Mouse (Mus musculus): Measurements from ENCODE around the gene Lrrc29. TPM values are rescaled to one million over a fixed set of nuclear protein-coding genes. Genes with fewer than 3 reads are reported as not detected.

The Lrrc29 gene
- polyA plus RNA-seq, 1 experiment from 2014 or later: 1.3 TPM

DNA sequence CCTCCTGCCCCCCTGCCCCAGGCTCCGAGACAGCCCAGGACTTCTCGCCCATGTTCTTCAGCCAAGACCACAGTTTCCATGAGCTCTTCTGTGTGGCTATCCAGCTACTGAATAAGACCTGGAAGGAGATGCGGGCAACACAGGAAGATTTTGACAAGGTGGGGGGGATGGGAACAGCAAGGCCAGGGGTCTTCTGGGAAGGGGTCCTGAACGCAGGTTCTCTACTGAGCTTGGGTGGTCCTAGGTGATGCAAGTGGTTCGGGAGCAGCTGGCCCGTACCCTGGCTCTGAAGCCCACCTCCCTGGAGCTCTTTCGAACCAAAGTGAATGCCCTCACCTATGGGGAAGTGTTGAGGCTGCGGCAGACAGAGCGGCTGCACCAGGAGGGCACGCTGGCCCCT, 17.6 kb downstream of the Lrrc29 start:
- Histone ChIP-seq H3K27me3 (ENCODE audit: control insufficient read depth, insufficient read depth, low read length) (no peaks in the 10 kb centered on the region), H3K27ac (ENCODE audit: low read depth, low read length) (no peak overlapping the region), H3K9ac (ENCODE audit: low read length) (no peak overlapping the region), H3K4me1 (ENCODE audit: control insufficient read depth, insufficient read depth, low read length) (peaks cover 8% of the 10 kb centered on the region; the same call in 1 of the 2 replicates), H3K36me3 (ENCODE audit: control insufficient read depth, insufficient read depth, low read length) (peaks cover 9% of the 10 kb centered on the region), H3K4me2 (ENCODE audit: low read depth) (no peak overlapping the region), H3K9me3 (ENCODE audit: control insufficient read depth, low read length) (no peaks in the 10 kb centered on the region), H3K4me3 (ENCODE audit: low read depth, low read length) (no peak overlapping the region)
- WGBS: 90% methylated on average over 10 of the region's 10 CpGs
- ATAC-seq (ENCODE audit: insufficient read depth, low FRiP score, low TSS enrichment): no peak
- DNase-seq (ENCODE audit: low spot score): peak; percentile 8

DNA sequence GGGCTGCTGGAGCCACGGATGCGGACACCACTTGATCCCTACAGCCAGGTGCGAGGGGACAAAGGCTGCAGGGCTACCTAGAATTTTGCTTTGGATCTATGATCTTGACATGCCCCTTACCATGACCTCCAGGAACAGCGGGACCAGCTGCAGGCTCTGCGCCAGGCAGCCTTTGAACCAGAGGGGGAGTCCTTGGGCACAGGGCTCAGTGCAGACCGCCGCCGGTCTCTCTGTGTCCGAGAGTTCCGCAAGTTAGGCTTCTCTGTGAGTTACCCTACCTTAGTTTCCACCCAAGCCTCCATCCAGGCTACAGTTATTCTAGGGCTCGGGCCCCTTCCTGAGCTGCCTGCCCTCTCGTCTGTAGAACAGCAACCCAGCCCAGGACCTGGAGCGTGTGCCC, 18.4 kb downstream of the Lrrc29 start:
- no peak overlapping the region for H3K4me3 ChIP-seq (ENCODE audit: low read depth, low read length)
- H3K27me3 ChIP-seq (ENCODE audit: control insufficient read depth, insufficient read depth, low read length): no peaks in the 10 kb centered on the region
- H3K4me1 ChIP-seq (ENCODE audit: control insufficient read depth, insufficient read depth, low read length): peaks cover 8% of the 10 kb centered on the region; the same call in 1 of the 2 replicates
- WGBS: 98% methylated on average over 13 of the region's 13 CpGs
- H3K27ac ChIP-seq (ENCODE audit: low read depth, low read length): no peak overlapping the region
- ATAC-seq (ENCODE audit: insufficient read depth, low FRiP score, low TSS enrichment): no peak
- H3K9ac ChIP-seq (ENCODE audit: low read length): no peak overlapping the region
- DNase-seq (ENCODE audit: low spot score): no peak
- no peaks in the 10 kb centered on the region for H3K9me3 ChIP-seq (ENCODE audit: control insufficient read depth, low read length)
- peaks cover 11% of the 10 kb centered on the region for H3K36me3 ChIP-seq (ENCODE audit: control insufficient read depth, insufficient read depth, low read length)
- no peak overlapping the region for H3K4me2 ChIP-seq (ENCODE audit: low read depth)

DNA sequence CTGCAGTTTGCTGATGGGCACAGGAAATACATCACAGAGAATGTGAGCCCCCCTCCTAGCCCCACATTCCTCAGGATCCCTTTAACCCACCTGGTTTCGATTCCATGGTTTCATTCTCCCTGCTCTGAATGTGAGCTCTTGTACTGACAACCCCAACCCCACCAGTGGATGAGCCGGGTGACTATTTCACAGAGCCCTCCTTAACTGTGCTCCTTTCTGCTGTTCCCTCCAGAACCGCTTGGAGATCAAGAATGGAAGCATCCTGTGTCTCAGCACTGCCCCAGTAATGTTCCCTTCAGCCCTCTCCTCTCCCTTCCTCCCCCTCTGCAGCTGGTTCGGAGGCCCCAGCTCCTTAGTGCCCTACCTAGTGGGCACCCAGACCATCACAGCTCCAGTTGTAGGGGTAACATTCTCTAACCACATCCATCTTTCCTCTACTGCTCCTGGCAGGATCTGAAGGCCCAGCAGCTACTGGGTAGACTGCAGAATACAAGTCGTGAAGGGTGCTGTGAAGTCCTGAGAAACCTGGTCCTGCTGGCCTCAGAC, 19.9 kb downstream of the Lrrc29 start:
- no peak for DNase-seq (ENCODE audit: low spot score)
- H3K27ac ChIP-seq (ENCODE audit: low read depth, low read length): no peak overlapping the region
- H3K4me3 ChIP-seq (ENCODE audit: low read depth, low read length): no peak overlapping the region
- ATAC-seq (ENCODE audit: insufficient read depth, low FRiP score, low TSS enrichment): peak; percentile 17
- H3K4me1 ChIP-seq (ENCODE audit: control insufficient read depth, insufficient read depth, low read length): peaks cover 8% of the 10 kb centered on the region; the same call in 1 of the 2 replicates
- H3K27me3 ChIP-seq (ENCODE audit: control insufficient read depth, insufficient read depth, low read length): no peaks in the 10 kb centered on the region
- H3K9me3 ChIP-seq (ENCODE audit: control insufficient read depth, low read length): no peaks in the 10 kb centered on the region
- peak overlapping the region; percentile 32; the same call in 1 of the 2 replicates for H3K4me2 ChIP-seq (ENCODE audit: low read depth)
- H3K9ac ChIP-seq (ENCODE audit: low read length): no peak overlapping the region; the same call in 1 of the 2 replicates
- 48% methylated on average over 5 of the region's 5 CpGs for WGBS
- H3K36me3 ChIP-seq (ENCODE audit: control insufficient read depth, insufficient read depth, low read length): peaks cover 13% of the 10 kb centered on the region

DNA sequence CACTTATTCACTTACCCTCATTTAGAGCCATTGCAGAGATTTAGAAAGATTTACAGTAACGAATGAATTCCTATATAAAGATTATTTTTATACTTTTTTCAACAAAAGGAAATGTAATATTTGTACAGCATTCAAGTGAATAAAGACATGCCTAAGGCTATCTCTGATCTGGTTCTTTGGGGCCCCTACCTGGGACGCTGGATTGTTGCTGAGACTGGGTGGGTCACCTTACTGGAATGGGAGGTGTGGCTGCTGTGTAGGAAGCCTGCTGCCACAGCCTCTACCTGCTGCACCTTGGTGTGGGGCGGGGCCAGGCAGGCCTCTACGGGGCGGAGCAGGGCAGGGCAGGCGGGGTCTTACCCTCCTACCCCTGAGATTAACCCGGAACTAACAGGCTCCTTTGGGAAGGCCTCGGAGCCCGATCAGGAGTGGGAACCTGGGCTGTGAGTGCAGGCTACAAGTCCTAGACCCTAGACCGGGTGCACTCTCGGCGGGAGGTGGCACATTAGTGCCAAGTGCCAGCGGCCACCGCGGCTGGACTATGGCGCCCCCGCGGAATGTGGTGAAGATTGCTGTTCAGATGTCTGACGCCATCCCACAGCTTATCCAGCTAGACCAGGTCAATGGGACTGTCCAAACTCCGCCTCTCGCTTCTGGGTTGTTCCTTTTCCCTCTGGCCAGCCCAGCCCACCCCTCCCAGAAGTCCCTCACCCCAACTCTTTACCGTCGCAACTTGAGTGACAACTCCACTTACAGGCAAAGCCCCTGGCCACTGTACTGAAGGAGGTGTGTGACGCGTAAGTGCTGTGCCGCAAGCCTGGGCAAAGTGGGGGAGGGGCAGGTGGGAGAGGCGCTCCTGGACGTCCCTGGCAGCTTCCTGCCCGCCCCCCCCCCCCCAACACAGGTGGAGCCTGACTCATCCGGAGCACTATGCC, 20.6 kb downstream of the Lrrc29 start, which contains the start of gene Elmo3:
Gene Elmo3 (plus strand): TSS at position 391 of the 935 bp plus-strand sequence.
- peaks cover 17% of the 10 kb centered on the region for H3K36me3 ChIP-seq (ENCODE audit: control insufficient read depth, insufficient read depth, low read length)
- DNase-seq (ENCODE audit: low spot score) (peak; percentile 44), ATAC-seq (ENCODE audit: insufficient read depth, low FRiP score, low TSS enrichment) (peak; percentile 53)
- H3K4me2 ChIP-seq (ENCODE audit: low read depth): peak within 1 kb of the TSS; percentile 32
- peaks cover 8% of the 10 kb centered on the region; the same call in 1 of the 2 replicates for H3K4me1 ChIP-seq (ENCODE audit: control insufficient read depth, insufficient read depth, low read length)
- 6% methylated on average over 28 of the region's 30 CpGs for WGBS
- H3K27ac ChIP-seq (ENCODE audit: low read depth, low read length): no peak within 1 kb of the TSS
- peak within 1 kb of the TSS; percentile 39; the same call in 1 of the 2 replicates for H3K9ac ChIP-seq (ENCODE audit: low read length)
- H3K27me3 ChIP-seq (ENCODE audit: control insufficient read depth, insufficient read depth, low read length): no peaks in the 10 kb centered on the region
- peak within 1 kb of the TSS; percentile 8; the same call in 1 of the 2 replicates for H3K4me3 ChIP-seq (ENCODE audit: low read depth, low read length)
- no peaks in the 10 kb centered on the region for H3K9me3 ChIP-seq (ENCODE audit: control insufficient read depth, low read length)

DNA sequence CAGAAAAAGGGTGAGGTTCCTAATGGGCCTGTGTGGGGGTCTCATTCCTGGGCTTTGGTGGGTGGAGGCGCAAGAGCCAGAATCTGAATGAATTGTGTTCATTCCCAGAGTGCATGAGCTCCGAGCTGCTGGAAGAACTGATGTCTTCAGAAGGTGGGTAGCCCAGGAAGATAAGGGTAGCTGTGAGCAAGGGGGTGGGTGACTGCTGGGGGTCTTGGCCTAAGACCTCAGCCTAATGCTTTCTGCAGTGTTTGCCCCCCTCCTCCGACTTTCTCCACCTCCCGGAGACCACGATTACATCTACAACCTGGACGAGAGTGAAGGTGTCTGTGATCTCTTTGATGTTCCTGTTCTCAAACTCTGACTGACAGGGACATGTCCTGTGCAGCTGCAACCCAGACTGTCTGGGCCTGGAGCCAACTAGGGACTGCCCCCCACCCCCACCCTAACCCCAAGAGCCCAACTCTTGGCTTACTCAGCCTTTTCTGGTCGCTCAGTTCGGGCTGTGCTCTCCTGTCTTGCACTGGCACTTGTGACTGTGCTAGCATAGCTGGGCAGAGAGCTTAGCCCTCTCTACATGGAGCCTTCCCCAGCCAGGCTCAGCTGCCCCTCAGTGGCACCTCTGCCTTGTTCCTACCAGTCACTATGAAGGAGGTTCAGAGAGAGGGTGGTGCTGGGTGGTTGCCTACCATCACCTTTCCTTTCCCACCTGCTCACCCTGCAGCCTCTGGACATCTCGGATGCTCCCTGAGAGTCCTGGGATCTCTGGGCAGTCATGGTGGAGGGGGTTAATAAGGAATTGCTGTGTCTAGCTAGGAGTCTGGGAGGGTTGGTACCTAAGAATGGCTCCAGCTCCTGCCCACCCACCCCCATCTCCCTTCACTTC, 21.5 kb downstream of the Lrrc29 start:
- H3K27me3 ChIP-seq (ENCODE audit: control insufficient read depth, insufficient read depth, low read length): no peaks in the 10 kb centered on the region
- peaks cover 20% of the 10 kb centered on the region for H3K36me3 ChIP-seq (ENCODE audit: control insufficient read depth, insufficient read depth, low read length)
- no peak overlapping the region for H3K4me2 ChIP-seq (ENCODE audit: low read depth)
- H3K9ac ChIP-seq (ENCODE audit: low read length): no peak overlapping the region
- no peak overlapping the region for H3K27ac ChIP-seq (ENCODE audit: low read depth, low read length)
- 0 out of 2 replicates have a peak, but pooled peaks have one; percentile 6 for ATAC-seq (ENCODE audit: insufficient read depth, low FRiP score, low TSS enrichment)
- peaks cover 8% of the 10 kb centered on the region; the same call in 1 of the 2 replicates for H3K4me1 ChIP-seq (ENCODE audit: control insufficient read depth, insufficient read depth, low read length)
- no peaks in the 10 kb centered on the region for H3K9me3 ChIP-seq (ENCODE audit: control insufficient read depth, low read length)
- no peak overlapping the region for H3K4me3 ChIP-seq (ENCODE audit: low read depth, low read length)
- WGBS: 86% methylated on average over 9 of the region's 9 CpGs
- no peak for DNase-seq (ENCODE audit: low spot score)

DNA sequence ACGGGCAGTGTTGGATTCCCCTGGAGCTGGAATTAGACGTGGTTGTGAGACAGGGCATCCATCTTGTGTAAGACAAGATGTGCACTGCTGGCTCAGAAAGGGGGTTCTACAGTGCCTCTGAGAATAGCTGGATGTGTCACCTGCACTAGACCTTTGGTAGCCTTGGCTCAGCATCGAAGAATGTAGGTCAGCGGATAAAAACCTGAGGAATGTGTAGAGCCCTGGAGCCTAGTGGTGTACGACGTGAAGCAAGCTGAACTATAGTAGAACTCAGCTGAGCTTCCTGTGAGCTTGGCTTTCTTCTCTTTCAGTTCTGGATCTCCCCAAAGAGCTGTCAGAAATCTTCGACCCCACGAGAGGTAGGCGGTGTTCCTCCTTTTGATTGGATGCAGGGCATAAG, 22.2 kb downstream of the Lrrc29 start:
- no peak overlapping the region for H3K27ac ChIP-seq (ENCODE audit: low read depth, low read length)
- no peaks in the 10 kb centered on the region for H3K27me3 ChIP-seq (ENCODE audit: control insufficient read depth, insufficient read depth, low read length)
- ATAC-seq (ENCODE audit: insufficient read depth, low FRiP score, low TSS enrichment) (no peak), DNase-seq (ENCODE audit: low spot score) (no peak)
- no peak overlapping the region for H3K4me3 ChIP-seq (ENCODE audit: low read depth, low read length)
- WGBS: 89% methylated on average over 8 of the region's 9 CpGs
- H3K9me3 ChIP-seq (ENCODE audit: control insufficient read depth, low read length): no peaks in the 10 kb centered on the region
- no peak overlapping the region for H3K4me2 ChIP-seq (ENCODE audit: low read depth)
- H3K36me3 ChIP-seq (ENCODE audit: control insufficient read depth, insufficient read depth, low read length): peaks cover 17% of the 10 kb centered on the region
- peaks cover 9% of the 10 kb centered on the region for H3K4me1 ChIP-seq (ENCODE audit: control insufficient read depth, insufficient read depth, low read length)
- H3K9ac ChIP-seq (ENCODE audit: low read length): no peak overlapping the region

DNA sequence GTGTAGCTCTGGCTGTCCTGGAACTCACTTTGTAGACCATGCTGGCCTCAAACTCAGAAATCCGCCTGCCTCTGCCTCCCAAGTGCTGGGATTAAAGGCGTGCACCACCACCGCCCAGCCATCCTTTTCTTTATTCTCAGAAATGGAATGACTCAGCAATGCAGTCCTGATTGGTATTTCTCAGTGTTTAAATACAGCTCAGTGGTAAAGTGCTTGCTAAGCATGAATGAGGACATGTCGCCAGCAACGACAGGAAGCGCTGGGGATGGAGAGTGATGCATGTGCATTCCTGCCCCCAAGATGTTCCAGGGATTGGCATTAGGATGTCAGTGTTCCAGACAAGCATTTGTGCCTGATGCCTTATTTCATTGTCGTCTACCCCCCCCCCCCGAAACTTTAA, 22.7 kb downstream of the Lrrc29 start:
- Histone ChIP-seq H3K9me3 (ENCODE audit: control insufficient read depth, low read length) (no peaks in the 10 kb centered on the region), H3K4me3 (ENCODE audit: low read depth, low read length) (no peak overlapping the region), H3K9ac (ENCODE audit: low read length) (no peak overlapping the region), H3K4me2 (ENCODE audit: low read depth) (no peak overlapping the region), H3K27ac (ENCODE audit: low read depth, low read length) (no peak overlapping the region), H3K4me1 (ENCODE audit: control insufficient read depth, insufficient read depth, low read length) (peaks cover 14% of the 10 kb centered on the region), H3K36me3 (ENCODE audit: control insufficient read depth, insufficient read depth, low read length) (peaks cover 14% of the 10 kb centered on the region), H3K27me3 (ENCODE audit: control insufficient read depth, insufficient read depth, low read length) (no peaks in the 10 kb centered on the region)
- WGBS: 89% methylated on average over 8 of the region's 8 CpGs
- DNase-seq (ENCODE audit: low spot score) (no peak), ATAC-seq (ENCODE audit: insufficient read depth, low FRiP score, low TSS enrichment) (no peak)

DNA sequence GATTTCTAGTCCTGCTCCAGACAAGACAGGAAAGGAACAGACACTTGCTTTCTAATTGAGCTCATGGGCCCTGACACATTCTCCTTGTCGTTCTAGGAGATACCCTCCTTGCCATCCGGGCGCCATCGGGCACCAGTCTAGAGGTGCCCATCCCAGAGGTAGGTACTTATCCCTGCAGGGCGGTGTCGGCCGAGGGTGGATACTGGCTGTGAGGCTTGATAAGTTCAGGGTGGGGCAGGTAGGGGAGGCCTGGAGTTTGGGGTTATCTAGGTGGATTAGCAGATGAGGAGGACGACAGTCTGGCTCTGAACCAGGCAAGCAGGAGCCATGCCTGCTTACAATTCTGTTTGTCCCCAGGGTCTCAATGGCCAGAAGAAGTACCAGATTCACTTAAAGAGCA, 26.1 kb downstream of the Lrrc29 start:
- WGBS: 94% methylated on average over 8 of the region's 8 CpGs
- no peak for DNase-seq (ENCODE audit: low spot score)

More for the DNA sequence above, 26.1 kb downstream of the Lrrc29 start:
- Histone ChIP-seq H3K27me3 (ENCODE audit: control insufficient read depth, insufficient read depth, low read length) (no peaks in the 10 kb centered on the region), H3K4me3 (ENCODE audit: low read depth, low read length) (no peak overlapping the region), H3K27ac (ENCODE audit: low read depth, low read length) (no peak overlapping the region), H3K36me3 (ENCODE audit: control insufficient read depth, insufficient read depth, low read length) (peaks cover 11% of the 10 kb centered on the region), H3K4me1 (ENCODE audit: control insufficient read depth, insufficient read depth, low read length) (peaks cover 9% of the 10 kb centered on the region), H3K9ac (ENCODE audit: low read length) (no peak overlapping the region), H3K9me3 (ENCODE audit: control insufficient read depth, low read length) (no peaks in the 10 kb centered on the region), H3K4me2 (ENCODE audit: low read depth) (no peak overlapping the region)
- ATAC-seq (ENCODE audit: insufficient read depth, low FRiP score, low TSS enrichment): no peak
